Mouse (Mus musculus) kidney, embryonic 14.5 days (tissue): ENCODE data around the gene Olfr625-ps1. TPM values are rescaled to one million over a fixed set of nuclear protein-coding genes. Genes with fewer than 3 reads are reported as not detected.
"Not testable (repeated sequence)": the region's sequence is repeated elsewhere in the genome, so short reads cannot be mapped to it uniquely, and the experiment has no call there.

Source experiments
- ATAC-seq: fragments of 200-750 bp; cut with Nextera tagmentation; 2 replicates; pipeline ENCODE4 v1.8.0; 2017; ENCODE audit warnings: moderate number of reproducible peaks, mild to moderate bottlenecking, moderate TSS enrichment, moderate library complexity; ENCODE audit not compliant: low FRiP score, low TSS enrichment
- H3K27ac ChIP-seq: fragments of 300-500 bp; sonication (generic); 2 replicates; pipeline ENCODE4 v1.5.1; 2014; ENCODE audit warnings: low read depth, mild to moderate bottlenecking, low read length, moderate library complexity, mixed read lengths
- H3K27me3 ChIP-seq: fragments of 300-500 bp; sonication (generic); 2 replicates; pipeline ENCODE4 v1.6.1; 2014; ENCODE audit warnings: mild to moderate bottlenecking, low read length; ENCODE audit not compliant: control insufficient read depth, insufficient read depth
- H3K36me3 ChIP-seq: fragments of 300-500 bp; sonication (generic); 2 replicates; pipeline ENCODE4 v1.6.1; 2014; ENCODE audit warnings: low read length, mixed read lengths; ENCODE audit not compliant: control insufficient read depth, insufficient read depth
- H3K4me1 ChIP-seq: fragments of 300-500 bp; sonication (generic); 2 replicates; pipeline ENCODE4 v1.6.1; 2014; ENCODE audit warnings: low read length, mixed read lengths; ENCODE audit not compliant: control insufficient read depth, insufficient read depth
- H3K4me2 ChIP-seq: fragments of 300-500 bp; sonication (generic); replicated peaks from 2 replicates; pipeline ENCODE4 v1.6.1; 2014; ENCODE audit warnings: low read depth, mild to moderate bottlenecking, low read length
- H3K4me3 ChIP-seq: fragments of 300-500 bp; sonication (generic); 2 replicates; pipeline ENCODE4 v1.5.1; 2014; ENCODE audit warnings: mild to moderate bottlenecking, low read length
- H3K9ac ChIP-seq: fragments of 300-500 bp; sonication (generic); 2 replicates; pipeline ENCODE4 v1.6.1; 2014; ENCODE audit warnings: low read depth, mild to moderate bottlenecking, low read length, moderate library complexity
- H3K9me3 ChIP-seq: fragments of 300-500 bp; sonication (generic); 2 replicates; pipeline ENCODE4 v1.6.1; 2016; ENCODE audit warnings: low read length; ENCODE audit not compliant: control insufficient read depth
- WGBS: fragments of 180-500 bp; shearing (Covaris S2); extraction: QIAGEN DNeasy Blood & Tissue Kit; methylation state at CpG from one replicate; pipeline ENCODE4 v1.1.7; 2014; 5-methylcytosine and 5-hydroxymethylcytosine counted together
- polyA plus RNA-seq: library from polyadenylated mRNA; unstranded; fragments of >200 nt; fragmentation: Nextera tagmentation; extraction: Ambion mirVana; gene quantifications from 2 replicates; pipeline ENCODE4 v1.2.1, GENCODE M21; 2014

Olfr625-ps1 gene
- polyA plus RNA-seq, 1 experiment from 2014 or later, result not detected

DNA sequence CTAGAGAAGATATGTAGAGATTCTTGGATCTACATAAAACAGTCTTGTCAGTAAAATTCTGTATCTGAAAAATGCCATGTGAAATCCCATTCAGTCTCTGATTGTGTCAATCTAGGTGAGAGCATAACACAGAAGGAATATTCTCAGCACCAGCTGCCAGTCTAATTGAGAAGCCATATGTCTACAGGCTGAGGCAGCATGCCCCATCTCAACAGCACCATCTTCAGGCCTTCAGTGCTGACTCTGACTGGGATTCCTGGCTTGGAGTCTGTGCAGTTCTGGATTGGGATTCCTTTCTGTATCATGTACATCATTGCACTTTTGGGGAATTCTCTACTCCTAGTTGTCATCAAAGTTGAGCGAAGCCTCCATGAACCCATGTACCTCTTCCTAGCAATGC is 33.9 kb downstream of the Olfr625-ps1 start:
- not testable (repeated sequence) for H3K9ac ChIP-seq, ATAC-seq, H3K4me3 ChIP-seq, H3K4me1 ChIP-seq, H3K9me3 ChIP-seq, H3K27me3 ChIP-seq, H3K27ac ChIP-seq, H3K4me2 ChIP-seq, H3K36me3 ChIP-seq
- 93% methylated on average over 1 of the region's 1 CpGs for WGBS

DNA sequence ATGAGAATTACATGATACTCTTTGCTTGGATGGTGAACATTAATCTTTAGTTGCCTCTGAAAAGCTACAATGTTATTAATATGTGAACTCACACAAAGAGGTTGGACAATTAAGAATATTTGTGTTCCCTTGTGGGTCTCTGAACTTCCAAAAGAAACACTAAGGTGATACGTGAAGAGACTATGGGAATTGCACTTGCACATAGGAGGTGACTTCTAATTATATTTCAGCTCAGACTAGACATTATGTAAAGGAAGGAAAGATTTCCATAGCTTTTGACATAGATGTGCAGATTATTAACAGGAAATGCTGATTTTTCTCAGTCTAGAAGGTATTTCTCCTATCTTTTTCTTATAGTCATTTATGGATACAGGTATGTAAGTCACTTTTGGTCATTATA is 47.6 kb downstream of the Olfr625-ps1 start, which contains the start of gene Olfr628:
Gene Olfr628 (plus strand): TSS at position 301 of the 400 bp plus-strand sequence.
- 96% methylated on average over 1 of the region's 1 CpGs for WGBS
- H3K4me2 ChIP-seq, result no peak within 1 kb of the TSS
- no peaks in the 10 kb centered on the region for H3K9me3 ChIP-seq
- no peak for ATAC-seq
- no peaks in the 10 kb centered on the region for H3K27me3 ChIP-seq
- no peak within 1 kb of the TSS for H3K27ac ChIP-seq
- H3K4me3 ChIP-seq, result no peak within 1 kb of the TSS
- no peaks in the 10 kb centered on the region for H3K4me1 ChIP-seq
- H3K9ac ChIP-seq, result no peak within 1 kb of the TSS
- H3K36me3 ChIP-seq, result no peaks in the 10 kb centered on the region

Other genes with a start within 250 kb of the Olfr625-ps1 start
- not detected in 2 replicates for gene Olfr605, start 237.3 kb upstream of the Olfr625-ps1 start, polyA plus RNA-seq
- not detected in 2 replicates for gene Olfr606, start 233.7 kb upstream of the Olfr625-ps1 start, polyA plus RNA-seq
- gene Olfr607, start 218.6 kb upstream of the Olfr625-ps1 start, polyA plus RNA-seq, result not detected in 2 replicates
- not detected in 2 replicates for gene Olfr608, start 212.8 kb upstream of the Olfr625-ps1 start, polyA plus RNA-seq
- gene Olfr609, start 184.7 kb upstream of the Olfr625-ps1 start, polyA plus RNA-seq, result not detected in 2 replicates
- gene Olfr610, start 170.6 kb upstream of the Olfr625-ps1 start, polyA plus RNA-seq, result not detected in 2 replicates
- gene Olfr611, start 161.9 kb upstream of the Olfr625-ps1 start, polyA plus RNA-seq, result not detected in 2 replicates
- gene Olfr612, start 140.0 kb upstream of the Olfr625-ps1 start, polyA plus RNA-seq, result not detected in 2 replicates
- gene Olfr613, start 134.6 kb upstream of the Olfr625-ps1 start, polyA plus RNA-seq, result not detected in 2 replicates
- gene Olfr615, start 126.6 kb upstream of the Olfr625-ps1 start, polyA plus RNA-seq, result not detected in 2 replicates
- gene Olfr616, start 113.6 kb upstream of the Olfr625-ps1 start, polyA plus RNA-seq, result not detected in 2 replicates
- not detected in 2 replicates for gene Olfr617, start 109.7 kb upstream of the Olfr625-ps1 start, polyA plus RNA-seq
- not detected in 2 replicates for gene Olfr618, start 92.6 kb upstream of the Olfr625-ps1 start, polyA plus RNA-seq
- not detected in 2 replicates for gene Olfr619, start 82.1 kb upstream of the Olfr625-ps1 start, polyA plus RNA-seq
- gene Olfr620, start 70.2 kb upstream of the Olfr625-ps1 start, polyA plus RNA-seq, result not detected in 2 replicates
- gene Olfr622, start 40.0 kb upstream of the Olfr625-ps1 start, polyA plus RNA-seq, result not detected in 2 replicates
- not detected in 2 replicates for gene Olfr623, start 19.0 kb upstream of the Olfr625-ps1 start, polyA plus RNA-seq
- gene Olfr624, start 11.5 kb upstream of the Olfr625-ps1 start, polyA plus RNA-seq, result 0.04 TPM in 1 of 2 replicates, not detected in the other
- gene Olfr243, start 32.0 kb downstream of the Olfr625-ps1 start, polyA plus RNA-seq, result not detected in 2 replicates
- not detected in 2 replicates for gene Olfr628, start 47.7 kb downstream of the Olfr625-ps1 start, polyA plus RNA-seq
- not detected in 2 replicates for gene Olfr629, start 62.2 kb downstream of the Olfr625-ps1 start, polyA plus RNA-seq
- not detected in 2 replicates for gene Olfr630, start 74.6 kb downstream of the Olfr625-ps1 start, polyA plus RNA-seq
- gene Olfr69, start 88.9 kb downstream of the Olfr625-ps1 start, polyA plus RNA-seq, result not detected in 2 replicates
- not detected in 2 replicates for gene Olfr68, start 97.0 kb downstream of the Olfr625-ps1 start, polyA plus RNA-seq
- gene Olfr67, start 109.1 kb downstream of the Olfr625-ps1 start, polyA plus RNA-seq, result not detected in 2 replicates
- 1,529 and 1,788 TPM in 2 replicates for gene Hbb-bt, start 131.3 kb downstream of the Olfr625-ps1 start, polyA plus RNA-seq
- gene Hbb-bs, start 145.4 kb downstream of the Olfr625-ps1 start, polyA plus RNA-seq, result 3,842 and 4,307 TPM in 2 replicates
- not detected in 2 replicates for gene Hbb-bh2, start 157.8 kb downstream of the Olfr625-ps1 start, polyA plus RNA-seq
- gene Hbb-bh1, start 160.4 kb downstream of the Olfr625-ps1 start, polyA plus RNA-seq, result 2.8 and 6.5 TPM in 2 replicates
- 578 and 855 TPM in 2 replicates for gene Hbb-y, start 170.5 kb downstream of the Olfr625-ps1 start, polyA plus RNA-seq
- not detected in 2 replicates for gene Olfr66, start 203.5 kb downstream of the Olfr625-ps1 start, polyA plus RNA-seq
- gene Olfr64, start 211.8 kb downstream of the Olfr625-ps1 start, polyA plus RNA-seq, result not detected in 2 replicates
- not detected in 2 replicates for gene Olfr65, start 220.8 kb downstream of the Olfr625-ps1 start, polyA plus RNA-seq
- not detected in 2 replicates for gene Olfr631, start 246.1 kb downstream of the Olfr625-ps1 start, polyA plus RNA-seq